Mouse (Mus musculus): ENCODE results near the gene Castor2. TPM values are rescaled to one million over a fixed set of nuclear protein-coding genes. Genes with fewer than 3 reads are reported as not detected.

Castor2 gene
- total and polyA plus RNA-seq, 3 experiments = 0.46 to 1.4 TPM; not detected in 1

DNA sequence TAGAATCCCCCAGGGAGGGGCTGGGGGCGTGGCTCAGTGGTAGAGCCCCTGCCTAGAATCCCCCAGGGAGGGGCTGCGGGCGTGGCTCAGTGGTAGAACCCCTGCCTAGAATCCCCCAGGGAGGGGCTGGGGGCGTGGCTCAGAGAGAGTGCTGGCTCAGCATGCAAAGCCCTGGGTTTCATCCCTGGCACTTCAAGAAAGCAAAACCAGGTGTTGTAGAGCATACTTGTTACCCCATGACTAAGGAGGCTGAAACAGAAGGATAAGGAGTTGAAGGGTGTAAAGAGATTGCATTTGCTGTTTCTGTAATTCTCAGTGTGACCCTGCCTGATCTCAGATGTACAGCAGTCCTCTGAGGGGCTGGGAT, 22.4 kb downstream of the Castor2 start:
- H3K36me3 ChIP-seq (ENCODE audit: control insufficient read depth in 1 of 2, insufficient read depth in 2 of 2, low read length in 2 of 2) = no peaks in the 10 kb centered on the region
- H3K4me3 ChIP-seq (ENCODE audit: control insufficient read depth in 1 of 2, insufficient read depth in 1 of 2, low read depth in 2 of 2, low read length in 2 of 2) = no peak overlapping the region
- no peak overlapping the region for H3K9ac ChIP-seq (ENCODE audit: control insufficient read depth, low read depth, low read length, poor library complexity, severe bottlenecking)
- no peaks in the 10 kb centered on the region for H3K4me1 ChIP-seq (ENCODE audit: control insufficient read depth in 1 of 2, insufficient read depth in 2 of 2, low read length in 2 of 2)
- TF ChIP-seq TBP (IDR thresholded peaks at IDR 0.05; ENCODE audit: low read depth, low read length) (no peak), RAD21 (IDR thresholded peaks at IDR 0.05; ENCODE audit: low read depth, low read length) (no peak), NELFE (IDR thresholded peaks at IDR 0.05; ENCODE audit: low read depth, low read length) (no peak), POLR2AphosphoS2 (IDR thresholded peaks at IDR 0.05; ENCODE audit: low read length) (no peak), ZMIZ1 (IDR thresholded peaks at IDR 0.05; ENCODE audit: low read depth, low read length) (no peak), USF1 (IDR thresholded peaks at IDR 0.05; ENCODE audit: low read depth, low read length) (no peak), GATA1 (IDR thresholded peaks at IDR 0.05; ENCODE audit: low read depth, low read length) (no peak), ETS1 (IDR thresholded peaks at IDR 0.05; ENCODE audit: low read depth, low read length) (no peak), USF2 (IDR thresholded peaks at IDR 0.05; ENCODE audit: borderline replicate concordance in 1 of 2, insufficient read depth in 1 of 2, low read depth in 1 of 2, low read length in 2 of 2) (no peak), POLR2AphosphoS5 (IDR thresholded peaks at IDR 0.05; ENCODE audit: borderline replicate concordance, low read depth, low read length) (no peak), MAZ (IDR thresholded peaks at IDR 0.05; ENCODE audit: low read depth, low read length) (no peak)
- no peaks in the 10 kb centered on the region for H3K9me3 ChIP-seq (replicated peaks; ENCODE audit: insufficient read depth, low read length)
- no peak overlapping the region for H3K27ac ChIP-seq (ENCODE audit: control insufficient read depth, low read depth, low read length)
- DNase-seq (ENCODE audit: low read depth, low spot score) = no peak
- H3K27me3 ChIP-seq (ENCODE audit: control insufficient read depth in 1 of 2, insufficient read depth in 2 of 2, low read length in 2 of 2) = no peaks in the 10 kb centered on the region
- H3K79me2 ChIP-seq (ENCODE audit: control insufficient read depth, insufficient read depth, low read length, poor library complexity) = no peaks in the 10 kb centered on the region

DNA sequence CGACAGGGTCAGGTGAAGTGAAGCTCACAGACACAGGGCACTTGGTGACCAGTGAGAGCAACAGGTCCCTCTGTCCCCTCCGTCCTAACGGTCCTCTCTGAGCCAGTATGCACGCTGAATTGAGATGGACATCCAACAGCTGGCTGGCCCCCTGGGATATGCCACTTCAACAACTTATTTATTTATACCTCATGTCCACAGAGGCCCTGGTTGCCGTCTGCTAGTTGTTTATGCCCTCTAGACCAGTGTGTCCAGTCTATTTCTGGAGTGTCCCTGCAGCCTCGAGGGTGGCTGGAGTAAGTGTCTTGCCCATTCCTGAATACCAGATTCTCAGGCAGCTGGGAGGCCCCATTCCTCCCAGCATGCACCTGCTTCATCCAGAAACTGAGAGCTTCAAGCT, 24.3 kb downstream of the Castor2 start:
- Histone ChIP-seq H3K4me3 (ENCODE audit: control insufficient read depth in 1 of 2, insufficient read depth in 1 of 2, low read depth in 2 of 2, low read length in 2 of 2) (no peak overlapping the region), H3K4me1 (ENCODE audit: control insufficient read depth in 1 of 2, insufficient read depth in 2 of 2, low read length in 2 of 2) (no peaks in the 10 kb centered on the region)
- TF ChIP-seq SIN3A (IDR thresholded peaks at IDR 0.05; ENCODE audit: low read length) = no peak
- no peak for TF ChIP-seq POLR2AphosphoS2 (IDR thresholded peaks at IDR 0.05; ENCODE audit: low read length)
- TF ChIP-seq RAD21 (IDR thresholded peaks at IDR 0.05; ENCODE audit: low read depth, low read length) = no peak
- no peak for TF ChIP-seq MEF2A (IDR thresholded peaks at IDR 0.05; ENCODE audit: extremely low read depth, insufficient replicate concordance, low read depth, low read length, poor library complexity, severe bottlenecking)
- no peak for TF ChIP-seq ETS1 (IDR thresholded peaks at IDR 0.05; ENCODE audit: low read depth, low read length)
- no peak for TF ChIP-seq ZC3H11A (IDR thresholded peaks at IDR 0.05; ENCODE audit: low read depth, low read length)
- no peak for TF ChIP-seq RCOR1 (IDR thresholded peaks at IDR 0.05; ENCODE audit: low read depth, low read length)

More for the DNA sequence above, 24.3 kb downstream of the Castor2 start:
- no peaks in the 10 kb centered on the region for H3K79me2 ChIP-seq (ENCODE audit: control insufficient read depth, insufficient read depth, low read length, poor library complexity)
- H3K27ac ChIP-seq (ENCODE audit: control insufficient read depth, low read depth, low read length) = no peak overlapping the region
- no peaks in the 10 kb centered on the region for H3K9me3 ChIP-seq (replicated peaks; ENCODE audit: insufficient read depth, low read length)
- H3K27me3 ChIP-seq (ENCODE audit: control insufficient read depth in 1 of 2, insufficient read depth in 2 of 2, low read length in 2 of 2) = no peaks in the 10 kb centered on the region
- H3K36me3 ChIP-seq (ENCODE audit: control insufficient read depth in 1 of 2, insufficient read depth in 2 of 2, low read length in 2 of 2) = no peaks in the 10 kb centered on the region
- no peak for DNase-seq (ENCODE audit: low read depth, low spot score)
- no peak overlapping the region for H3K9ac ChIP-seq (ENCODE audit: control insufficient read depth, low read depth, low read length, poor library complexity, severe bottlenecking)
